7 mouse cellular contexts compared by ENCODE assay signal in genomic region chr3:106722028-106722945, GRCm38 (mm10). TPM values are rescaled to one million over a fixed set of nuclear protein-coding genes. Genes with fewer than 3 reads are reported as not detected.
DNase-seq lines count a peak whose midpoint lies in the region; ATAC-seq lines count a peak whose summit lies in the region.

No protein-coding gene starts in this region.

- peak overlapping the region; percentile 76 for H3K9ac ChIP-seq in intestine, embryonic 16.5 days (ENCODE audit: low read depth, low read length)
- peak overlapping the region; percentile 71 for H3K9ac ChIP-seq in midbrain, embryonic 11.5 days (ENCODE audit: low read length)

- 0 out of 2 replicates have a peak, but pooled peaks cover 2% of the 10 kb centered on the region for H3K4me1 ChIP-seq in intestine, embryonic 16.5 days (ENCODE audit: control insufficient read depth, insufficient read depth, low read length)
- H3K4me1 ChIP-seq in midbrain, embryonic 11.5 days (ENCODE audit: control insufficient read depth, insufficient read depth, low read length): no peaks in the 10 kb centered on the region

- 1% methylated on average over 33 of the region's 33 CpGs for WGBS in intestine, embryonic 16.5 days
- WGBS in midbrain, embryonic 11.5 days: 2% methylated on average over 33 of the region's 33 CpGs

- intact Hi-C loops in left cerebral cortex, postnatal 36 days (cut with DNase I): loop anchor here (2.0 kb wide), 1 partner anchor 173 kb away; no protein-coding TSS in a partner anchor

- H3K27ac ChIP-seq in intestine, embryonic 16.5 days (ENCODE audit: low read length): peak overlapping the region; percentile 97
- peak overlapping the region; percentile 5 for H3K27ac ChIP-seq in midbrain, embryonic 11.5 days (ENCODE audit: low read depth, low read length)

- no peaks in the 10 kb centered on the region for H3K9me3 ChIP-seq in intestine, embryonic 16.5 days (ENCODE audit: control insufficient read depth, low read length)
- no peaks in the 10 kb centered on the region for H3K9me3 ChIP-seq in midbrain, embryonic 11.5 days (ENCODE audit: control insufficient read depth, low read length)

- H3K4me3 ChIP-seq in intestine, embryonic 16.5 days (ENCODE audit: low read length): peak overlapping the region; percentile 77
- H3K4me3 ChIP-seq in midbrain, embryonic 11.5 days (ENCODE audit: low read depth, low read length): peak overlapping the region; percentile 66

- no peaks in the 10 kb centered on the region for H3K36me3 ChIP-seq in intestine, embryonic 16.5 days (ENCODE audit: control insufficient read depth, insufficient read depth, low read length)
- H3K36me3 ChIP-seq in midbrain, embryonic 11.5 days (ENCODE audit: control insufficient read depth, insufficient read depth, low read length): no peaks in the 10 kb centered on the region

- peak overlapping the region; percentile 67 for H3K4me2 ChIP-seq in intestine, embryonic 16.5 days (ENCODE audit: low read depth, low read length)
- peak overlapping the region; percentile 58 for H3K4me2 ChIP-seq in midbrain, embryonic 11.5 days

- peak; percentile 83 for DNase-seq in adrenal gland, adult 8-10 months
- DNase-seq in embryo, embryonic 9.5 days (ENCODE audit: extremely low spot score): peak; percentile 82
- peak; percentile 44 to 81 for DNase-seq in gastrocnemius, postnatal 4 days (ENCODE audit: low spot score in 2 of 2)
- peak; percentile 91 to 92 for DNase-seq in left cerebral cortex, postnatal 36 days (ENCODE audit: low spot score in 2 of 2)
- DNase-seq in midbrain, embryonic 11.5 days (ENCODE audit: low spot score, missing footprints): peak; percentile 95
- DNase-seq in skeletal muscle tissue, adult 2 months (ENCODE audit: low read depth, low spot score): peak; percentile 76

- H3K27me3 ChIP-seq in intestine, embryonic 16.5 days (replicated peaks; ENCODE audit: control insufficient read depth, insufficient read depth, low read length): no peaks in the 10 kb centered on the region
- H3K27me3 ChIP-seq in midbrain, embryonic 11.5 days (ENCODE audit: control insufficient read depth, insufficient read depth, low read length): no peaks in the 10 kb centered on the region

- ATAC-seq in intestine, embryonic 16.5 days: peak; percentile 95
- peak; percentile 93 for ATAC-seq in midbrain, embryonic 11.5 days (ENCODE audit: low FRiP score)

RNA-seq across cellular contexts. Expression of gene Lrif1, which starts 37.5 kb away (rescaled TPM):
- 10 to 100 TPM; 16.7 to 25.1 (median 19.3) TPM for total RNA-seq in adrenal gland, adult 8-10 months (2022)
- 10 to 100 TPM; 10.7 to 14.1 TPM for total RNA-seq in gastrocnemius, postnatal 4 days (2021)
- 10.9 and 12.9 TPM in 2 replicates for polyA plus RNA-seq in intestine, embryonic 16.5 days (2015; fragmentation: Nextera tagmentation; extraction: Ambion mirVana)
- total RNA-seq in left cerebral cortex, postnatal 36 days (2021): 10 to 100 TPM; 20.9 to 21.5 TPM
- 21.8 and 23.1 TPM in 2 replicates for polyA plus RNA-seq in midbrain, embryonic 11.5 days (2014; fragmentation: Nextera tagmentation; extraction: Ambion mirVana)

Comparison
In these comparisons a context has a peak if more than half of its experiments do, and no peak if none do; other contexts are left out.
1. Peak in every context shown above with its lines: DNase-seq, ATAC-seq, H3K4me3 ChIP-seq and H3K27ac ChIP-seq.